Mouse (Mus musculus): Measurements from ENCODE around the gene Nfe2l1. TPM values are rescaled to one million over a fixed set of nuclear protein-coding genes. Genes with fewer than 3 reads are reported as not detected.

Nfe2l1 gene
- polyA plus RNA-seq, 1 experiment, result 63.0 TPM

DNA sequence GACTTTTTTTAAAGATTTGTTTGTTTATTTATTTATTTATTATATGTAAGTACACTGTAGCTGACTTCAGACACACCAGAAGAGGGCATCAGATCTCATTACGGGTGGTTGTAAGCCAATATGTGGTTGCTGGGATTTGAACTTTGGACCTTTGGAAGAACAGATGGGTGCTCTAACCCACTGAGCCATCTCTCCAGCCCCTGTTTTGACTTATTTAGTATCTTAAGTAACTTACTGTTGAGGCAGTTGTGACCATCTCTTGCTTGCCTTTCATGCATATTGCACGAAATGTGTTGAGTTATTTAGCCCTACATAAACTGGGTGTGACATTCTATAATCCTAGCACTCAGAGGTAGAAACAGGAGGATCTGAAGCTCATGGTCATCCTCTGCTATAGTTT is 30.3 kb downstream of the Nfe2l1 start:
- no peaks in the 10 kb centered on the region for H3K27me3 ChIP-seq (ENCODE audit: control insufficient read depth, insufficient read depth, low read length)
- H3K4me3 ChIP-seq (ENCODE audit: extremely low read depth, insufficient read depth, insufficient read length), result no peak overlapping the region
- no peaks in the 10 kb centered on the region for H3K4me1 ChIP-seq (ENCODE audit: control insufficient read depth, insufficient read depth, insufficient read length)
- peaks cover 8% of the 10 kb centered on the region for H3K36me3 ChIP-seq (ENCODE audit: control insufficient read depth, insufficient read depth, low read length)
- no peak overlapping the region for H3K27ac ChIP-seq (ENCODE audit: insufficient read depth, low read length)
- 94% methylated on average over 2 of the region's 2 CpGs for WGBS
- no peak for TF ChIP-seq POLR2A (IDR thresholded peaks at IDR 0.05; ENCODE audit: low read depth, low read length)
- TF ChIP-seq CTCF (IDR thresholded peaks at IDR 0.05; ENCODE audit: extremely low read depth, insufficient read depth, insufficient read length, insufficient replicate concordance), result no peak
- no peak for DNase-seq (ENCODE audit: low read depth in 1 of 2, low spot score in 2 of 2)

DNA sequence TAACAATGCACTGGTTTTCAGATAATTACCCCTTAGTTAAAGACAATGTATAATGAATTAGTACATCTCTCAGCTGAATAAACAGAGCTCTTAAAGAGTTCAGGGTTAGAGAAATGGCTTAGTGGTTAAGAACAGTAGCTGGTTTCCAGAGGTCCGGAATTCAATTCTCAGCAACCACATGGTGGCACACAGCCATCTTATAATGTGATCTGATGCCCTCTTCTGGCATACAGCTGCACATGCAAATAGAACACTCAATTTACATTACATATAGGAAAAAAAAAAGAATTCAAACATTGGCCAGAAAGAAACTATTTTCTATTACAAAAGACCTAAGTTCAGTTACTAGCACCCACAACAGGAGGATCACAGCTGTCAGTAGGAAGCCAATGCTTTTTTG is 33.2 kb downstream of the Nfe2l1 start:
- Histone ChIP-seq H3K4me1 (ENCODE audit: control insufficient read depth, insufficient read depth, insufficient read length) (no peaks in the 10 kb centered on the region), H3K27ac (ENCODE audit: insufficient read depth, low read length) (no peak overlapping the region), H3K4me3 (ENCODE audit: extremely low read depth, insufficient read depth, insufficient read length) (no peak overlapping the region), H3K36me3 (ENCODE audit: control insufficient read depth, insufficient read depth, low read length) (peaks cover 3% of the 10 kb centered on the region; the same call in 1 of the 2 replicates), H3K27me3 (ENCODE audit: control insufficient read depth, insufficient read depth, low read length) (no peaks in the 10 kb centered on the region)
- WGBS, result 32% methylated on average over 1 of the region's 1 CpGs
- TF ChIP-seq CTCF (IDR thresholded peaks at IDR 0.05; ENCODE audit: extremely low read depth, insufficient read depth, insufficient read length, insufficient replicate concordance), result no peak
- TF ChIP-seq POLR2A (IDR thresholded peaks at IDR 0.05; ENCODE audit: low read depth, low read length), result no peak
- peak in 1 of 2 experiments; percentile 25 for DNase-seq (ENCODE audit: low read depth in 1 of 2, low spot score in 2 of 2)

DNA sequence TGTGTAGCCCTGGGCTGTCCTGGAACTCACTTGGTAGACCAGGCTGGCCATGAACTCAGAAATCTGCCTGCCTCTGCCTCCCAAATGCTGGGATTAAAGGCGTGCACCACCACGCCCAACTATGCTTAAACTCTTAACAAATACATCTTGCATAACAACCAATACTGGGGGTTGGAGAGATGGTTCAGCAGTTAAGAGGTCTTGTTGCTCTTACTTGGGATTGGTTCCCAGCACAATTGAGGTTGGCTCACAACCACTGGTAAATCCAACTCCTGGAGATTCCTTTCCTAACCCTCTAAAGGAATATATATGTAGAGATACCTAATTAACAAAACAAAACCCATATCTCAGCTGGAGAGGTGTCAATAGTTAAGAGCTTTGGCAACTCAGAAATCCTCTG is 33.7 kb downstream of the Nfe2l1 start:
- no peak overlapping the region for H3K4me3 ChIP-seq (ENCODE audit: extremely low read depth, insufficient read depth, insufficient read length)
- 91% methylated on average over 2 of the region's 2 CpGs for WGBS
- TF ChIP-seq CTCF (IDR thresholded peaks at IDR 0.05; ENCODE audit: extremely low read depth, insufficient read depth, insufficient read length, insufficient replicate concordance), result no peak
- no peak for TF ChIP-seq POLR2A (IDR thresholded peaks at IDR 0.05; ENCODE audit: low read depth, low read length)
- no peak overlapping the region for H3K27ac ChIP-seq (ENCODE audit: insufficient read depth, low read length)
- H3K36me3 ChIP-seq (ENCODE audit: control insufficient read depth, insufficient read depth, low read length), result peaks cover 1% of the 10 kb centered on the region; the same call in 1 of the 2 replicates
- H3K4me1 ChIP-seq (ENCODE audit: control insufficient read depth, insufficient read depth, insufficient read length), result no peaks in the 10 kb centered on the region
- H3K27me3 ChIP-seq (ENCODE audit: control insufficient read depth, insufficient read depth, low read length), result no peaks in the 10 kb centered on the region
- DNase-seq (ENCODE audit: low read depth in 1 of 2, low spot score in 2 of 2), result no peak

DNA sequence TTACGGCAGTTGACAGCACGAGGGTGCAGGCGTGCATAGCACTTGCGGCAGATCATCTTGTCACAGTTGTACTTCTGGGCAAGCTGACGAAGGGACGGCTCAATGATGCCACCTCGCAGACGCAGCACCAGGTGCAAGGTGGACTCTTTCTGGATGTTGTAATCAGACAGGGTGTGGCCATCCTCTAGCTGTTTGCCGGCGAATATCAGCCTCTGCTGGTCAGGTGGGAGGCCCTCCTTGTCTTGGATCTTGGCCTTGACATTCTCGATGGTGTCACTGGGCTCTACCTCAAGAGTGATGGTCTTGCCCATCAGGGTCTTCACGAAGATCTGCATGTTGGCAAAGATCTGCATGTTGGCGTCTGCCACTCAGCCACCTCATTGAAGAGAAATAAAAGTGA is 34.3 kb downstream of the Nfe2l1 start:
- no peak for TF ChIP-seq POLR2A (IDR thresholded peaks at IDR 0.05; ENCODE audit: low read depth, low read length)
- TF ChIP-seq CTCF (IDR thresholded peaks at IDR 0.05; ENCODE audit: extremely low read depth, insufficient read depth, insufficient read length, insufficient replicate concordance), result no peak
- no peak overlapping the region for H3K27ac ChIP-seq (ENCODE audit: insufficient read depth, low read length)
- 0 out of 2 replicates have a peak, but pooled peaks cover 1% of the 10 kb centered on the region for H3K36me3 ChIP-seq (ENCODE audit: control insufficient read depth, insufficient read depth, low read length)
- no peaks in the 10 kb centered on the region for H3K27me3 ChIP-seq (ENCODE audit: control insufficient read depth, insufficient read depth, low read length)
- no peak overlapping the region for H3K4me3 ChIP-seq (ENCODE audit: extremely low read depth, insufficient read depth, insufficient read length)
- peaks cover 2% of the 10 kb centered on the region; the same call in 1 of the 2 replicates for H3K4me1 ChIP-seq (ENCODE audit: control insufficient read depth, insufficient read depth, insufficient read length)
- DNase-seq (ENCODE audit: low read depth in 1 of 2, low spot score in 2 of 2), result no peak
- 87% methylated on average over 13 of the region's 13 CpGs for WGBS

DNA sequence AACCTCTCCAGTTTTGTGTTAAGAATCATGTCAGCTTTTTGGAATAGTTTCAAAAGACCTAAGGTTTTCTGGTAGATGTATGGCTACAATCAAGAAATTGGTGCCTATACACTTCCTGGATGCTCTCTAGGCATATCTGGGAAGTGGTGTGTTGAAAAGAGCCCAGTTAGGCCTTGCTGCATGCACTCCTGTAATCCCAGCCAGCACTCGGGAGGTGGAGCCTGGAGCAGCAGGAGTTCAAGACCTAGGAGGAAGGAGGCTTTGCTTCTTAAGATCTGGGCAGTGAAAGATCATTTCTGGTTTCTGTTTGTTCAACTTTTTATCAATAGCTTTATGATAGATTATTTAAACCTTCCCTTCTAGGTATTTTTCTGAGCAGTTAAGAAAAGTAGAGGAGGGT is 39.1 kb downstream of the Nfe2l1 start:
- H3K27ac ChIP-seq (ENCODE audit: insufficient read depth, low read length), result no peak overlapping the region
- DNase-seq (ENCODE audit: low read depth in 1 of 2, low spot score in 2 of 2), result no peak
- peaks cover 9% of the 10 kb centered on the region; the same call in 1 of the 2 replicates for H3K4me1 ChIP-seq (ENCODE audit: control insufficient read depth, insufficient read depth, insufficient read length)
- WGBS, result 41% methylated on average over 1 of the region's 1 CpGs
- H3K27me3 ChIP-seq (ENCODE audit: control insufficient read depth, insufficient read depth, low read length), result no peaks in the 10 kb centered on the region
- TF ChIP-seq CTCF (IDR thresholded peaks at IDR 0.05; ENCODE audit: extremely low read depth, insufficient read depth, insufficient read length, insufficient replicate concordance) (no peak), POLR2A (IDR thresholded peaks at IDR 0.05; ENCODE audit: low read depth, low read length) (no peak)
- H3K4me3 ChIP-seq (ENCODE audit: extremely low read depth, insufficient read depth, insufficient read length), result no peak overlapping the region
- no peaks in the 10 kb centered on the region for H3K36me3 ChIP-seq (ENCODE audit: control insufficient read depth, insufficient read depth, low read length)

DNA sequence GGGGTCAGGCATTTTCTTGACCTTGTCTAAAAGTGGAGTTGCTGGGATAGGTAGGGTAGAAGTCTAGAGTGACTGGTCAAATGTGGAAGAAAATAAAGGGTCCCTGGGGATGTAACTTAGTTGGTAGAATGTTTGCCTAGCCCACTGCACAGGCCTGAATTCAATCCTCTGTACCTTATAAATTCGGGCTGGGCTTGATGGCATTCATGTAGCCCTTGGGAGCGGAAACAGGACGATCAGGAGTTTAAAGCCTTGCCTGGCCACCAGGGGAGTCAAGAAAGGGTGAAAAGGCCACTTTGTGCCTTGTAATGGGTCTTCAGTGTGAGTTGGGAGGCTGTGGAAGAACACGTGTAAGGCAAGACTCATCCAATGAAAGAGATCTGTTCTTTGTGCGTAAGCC is 39.8 kb downstream of the Nfe2l1 start:
- no peak overlapping the region for H3K27ac ChIP-seq (ENCODE audit: insufficient read depth, low read length)
- peaks cover 9% of the 10 kb centered on the region; the same call in 1 of the 2 replicates for H3K4me1 ChIP-seq (ENCODE audit: control insufficient read depth, insufficient read depth, insufficient read length)
- H3K4me3 ChIP-seq (ENCODE audit: extremely low read depth, insufficient read depth, insufficient read length), result peak overlapping the region; percentile 98
- H3K27me3 ChIP-seq (ENCODE audit: control insufficient read depth, insufficient read depth, low read length), result no peaks in the 10 kb centered on the region
- no peak for TF ChIP-seq POLR2A (IDR thresholded peaks at IDR 0.05; ENCODE audit: low read depth, low read length)
- no peak for TF ChIP-seq CTCF (IDR thresholded peaks at IDR 0.05; ENCODE audit: extremely low read depth, insufficient read depth, insufficient read length, insufficient replicate concordance)
- no peaks in the 10 kb centered on the region for H3K36me3 ChIP-seq (ENCODE audit: control insufficient read depth, insufficient read depth, low read length)
- WGBS, result 14% methylated on average over 5 of the region's 5 CpGs
- DNase-seq (ENCODE audit: low read depth in 1 of 2, low spot score in 2 of 2), result no peak

DNA sequence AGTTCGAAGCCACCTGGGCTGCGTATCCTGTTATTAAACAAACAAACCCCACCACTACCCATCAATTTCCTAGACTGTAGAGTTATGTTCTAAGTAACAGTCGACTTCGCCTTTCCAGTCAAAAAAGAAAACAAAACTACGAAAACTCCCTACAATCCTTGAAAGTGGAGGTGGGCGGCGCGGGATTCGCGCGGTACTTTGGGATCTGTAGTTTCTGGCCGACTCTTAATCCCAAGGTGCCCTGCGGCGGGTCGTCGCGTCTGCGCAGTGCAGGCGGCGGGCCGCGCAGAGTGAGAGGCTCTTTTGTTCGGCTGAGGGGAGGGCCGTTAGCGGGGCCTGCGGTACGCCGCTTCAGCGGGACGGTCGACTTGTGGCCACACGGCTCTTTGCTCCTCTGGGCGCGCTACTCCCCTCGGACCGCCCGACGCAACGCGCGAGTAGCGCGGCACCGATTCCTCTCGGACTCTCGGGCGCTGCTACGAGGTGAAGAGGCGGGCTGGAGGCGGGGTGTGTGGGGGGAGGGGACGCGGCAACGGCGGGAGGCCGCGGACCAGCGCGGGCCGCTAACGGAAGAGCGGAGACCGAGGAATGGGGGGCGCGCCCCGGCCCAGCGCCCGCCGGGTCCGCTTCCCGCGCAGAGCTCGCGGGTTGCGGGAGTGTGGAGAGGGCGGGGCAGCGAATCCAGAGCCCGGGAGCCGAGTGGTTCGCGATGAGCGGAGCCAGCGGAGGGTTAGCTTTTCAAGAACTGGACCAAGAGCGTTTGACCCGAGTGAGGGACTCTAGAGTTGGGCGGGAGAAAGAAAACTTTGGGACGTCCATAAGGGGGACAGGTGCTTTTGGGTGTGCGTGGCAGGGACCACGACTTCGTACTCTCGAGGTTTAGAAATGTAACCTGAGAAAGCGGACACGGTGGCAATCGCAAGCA is 40.6 kb downstream of the Nfe2l1 start, which contains the start of gene Cbx1:
Gene Cbx1 (plus strand): TSS at position 257 of the 925 bp plus-strand sequence.
- peaks cover 9% of the 10 kb centered on the region; the same call in 1 of the 2 replicates for H3K4me1 ChIP-seq (ENCODE audit: control insufficient read depth, insufficient read depth, insufficient read length)
- under 1% methylated on average over 92 of the region's 93 CpGs for WGBS
- H3K36me3 ChIP-seq (ENCODE audit: control insufficient read depth, insufficient read depth, low read length), result no peaks in the 10 kb centered on the region
- no peaks in the 10 kb centered on the region for H3K27me3 ChIP-seq (ENCODE audit: control insufficient read depth, insufficient read depth, low read length)
- H3K4me3 ChIP-seq (ENCODE audit: extremely low read depth, insufficient read depth, insufficient read length), result peak within 1 kb of the TSS; percentile 98
- TF ChIP-seq CTCF (IDR thresholded peaks at IDR 0.05; ENCODE audit: extremely low read depth, insufficient read depth, insufficient read length, insufficient replicate concordance), result no peak
- TF ChIP-seq POLR2A (IDR thresholded peaks at IDR 0.05; ENCODE audit: low read depth, low read length), result peak; percentile 61
- peak within 1 kb of the TSS; percentile 88 for H3K27ac ChIP-seq (ENCODE audit: insufficient read depth, low read length)
- DNase-seq (ENCODE audit: low read depth in 1 of 2, low spot score in 2 of 2), result peak; percentile 77 to 89
